Mouse (Mus musculus) layer of hippocampus, postnatal 14 days (tissue): ENCODE data around the gene Odf4. TPM values are rescaled to one million over a fixed set of nuclear protein-coding genes. Genes with fewer than 3 reads are reported as not detected.

Source experiments
- DNase-seq, 2 experiments: peaks; one replicate each; pipeline ENCODE4 v3.0.0; 2021 to 2022; ENCODE audit warnings: low spot score in 2 of 2, mixed read lengths in 1 of 2
- total RNA-seq, 2 experiments: library from RNA; stranded (reverse); gene quantifications; 2 replicates each; pipeline ENCODE4 v1.2.3; 2021

The Odf4 gene
- total RNA-seq, 2 experiments from 2014 or later = 0.33 to 0.41 TPM

- peak; percentile 24 to 65 for DNase-seq
Measured at GRCm38 (mm10) chr11:68874841-68875240, 52.0 kb downstream of the Odf4 start.

Other genes starting within 250 kb of the Odf4 start
- gene Myh10, start 235.5 kb downstream of the Odf4 start, total RNA-seq = 100 to 1,000 TPM; 138 to 147 TPM
- 10 to 100 TPM; 85.1 to 93.1 TPM for gene Ndel1, start 55.2 kb downstream of the Odf4 start, total RNA-seq
- gene Rnf222, start 38.5 kb downstream of the Odf4 start, total RNA-seq = not detected
- gene Rpl26, start 25.5 kb downstream of the Odf4 start, total RNA-seq = 100 to 1,000 TPM; 611 to 652 TPM
- 1 to 10 TPM; 7.6 to 9.7 TPM for gene Arhgef15, start 30.4 kb upstream of the Odf4 start, total RNA-seq
- 1 to 10 TPM; 4.6 to 4.8 TPM for gene Slc25a35, start 41.0 kb upstream of the Odf4 start, total RNA-seq
- 10 to 100 TPM; 13.4 to 15.8 TPM for gene Rangrf, start 48.1 kb upstream of the Odf4 start, total RNA-seq
- 10 to 100 TPM; 24.1 to 25.3 TPM for gene Pfas, start 81.4 kb upstream of the Odf4 start, total RNA-seq
- gene Ctc1, start 88.8 kb upstream of the Odf4 start, total RNA-seq = 10 to 100 TPM; 33.6 to 38.8 TPM
- 1 to 10 TPM; 2.1 to 2.3 TPM for gene Aurkb, start 118.6 kb upstream of the Odf4 start, total RNA-seq
- gene Borcs6, start 132.6 kb upstream of the Odf4 start, total RNA-seq = 10 to 100 TPM; 25.2 to 26.4 TPM
- gene Tmem107, start 143.7 kb upstream of the Odf4 start, total RNA-seq = 10 to 100 TPM; 13.5 to 13.7 TPM
- 1,000 to 10,000 TPM; 1,073 to 1,118 TPM for gene Vamp2, start 161.4 kb upstream of the Odf4 start, total RNA-seq
- gene Per1, start 168.1 kb upstream of the Odf4 start, total RNA-seq = 10 to 100 TPM; 84.4 to 86.8 TPM
- under 1 TPM; 0.46 to 0.62 TPM for gene Hes7, start 193.3 kb upstream of the Odf4 start, total RNA-seq
- gene 9130213A22Rik, start 195.5 kb upstream of the Odf4 start, total RNA-seq = under 1 TPM; 0.88 to 0.95 TPM
- 1 to 10 TPM; 2.9 to 5.7 TPM for gene Aloxe3, start 198.8 kb upstream of the Odf4 start, total RNA-seq
- under 1 TPM; 0.65 to 0.95 TPM for gene Alox12b, start 229.9 kb upstream of the Odf4 start, total RNA-seq